ENCODE assay signal across 16 mouse cellular contexts in the genomic region with DNA sequence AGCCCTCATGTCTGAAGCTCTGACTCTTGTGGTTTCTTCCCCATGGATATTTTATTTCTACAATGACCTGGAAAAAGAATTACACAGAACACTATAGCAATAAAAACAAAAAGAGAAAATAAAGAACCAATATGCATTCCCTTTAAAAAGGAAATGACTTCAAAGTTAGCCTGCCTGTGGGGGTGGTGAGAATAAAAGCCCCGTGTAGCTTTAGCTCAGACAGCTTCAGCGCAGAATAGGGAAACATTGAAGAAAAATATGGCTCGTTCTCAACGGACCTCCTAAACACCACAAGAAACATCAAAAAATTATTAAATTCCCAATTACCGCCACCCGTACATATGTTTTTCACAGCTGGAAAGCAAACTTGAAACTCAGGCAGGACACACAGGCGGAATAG.
DNase-seq lines count a peak whose midpoint lies in the region; ATAC-seq lines count a peak whose summit lies in the region.
"Had no signal": no experiment of that assay in that cellular context is flagged by ENCODE, and none has a peak within 500 bp of the region (broad histone marks: within the 10 kb centered on the region; RNA-seq: fewer than 3 reads in every experiment).

No protein-coding gene starts in this region.

- peak overlapping the region; percentile 74; the same call in 1 of the 2 replicates for H3K27ac ChIP-seq in midbrain, embryonic 15.5 days
- H3K27ac ChIP-seq in midbrain, embryonic 13.5 days, result no peak overlapping the region
- peak overlapping the region; percentile 94 for H3K27ac ChIP-seq in forebrain, embryonic 16.5 days (ENCODE audit: low read length)
- H3K27ac ChIP-seq: embryonic facial prominence, embryonic 12.5 days; heart, adult 2 months; heart, embryonic 15.5 days had no signal

- H3K9ac ChIP-seq in midbrain, embryonic 15.5 days, result no peak overlapping the region
- no peak overlapping the region for H3K9ac ChIP-seq in midbrain, embryonic 13.5 days (replicated peaks)
- no peak overlapping the region for H3K9ac ChIP-seq in forebrain, embryonic 16.5 days (replicated peaks; ENCODE audit: low read depth, low read length)
- H3K9ac ChIP-seq: embryonic facial prominence, embryonic 12.5 days; heart, embryonic 15.5 days; hindbrain, embryonic 14.5 days had no signal

- no peaks in the 10 kb centered on the region for H3K27me3 ChIP-seq in midbrain, embryonic 15.5 days (replicated peaks)
- H3K27me3 ChIP-seq in midbrain, embryonic 13.5 days, result no peaks in the 10 kb centered on the region
- no peaks in the 10 kb centered on the region for H3K27me3 ChIP-seq in forebrain, embryonic 16.5 days (replicated peaks; ENCODE audit: control insufficient read depth, insufficient read depth, low read length)
- H3K27me3 ChIP-seq: embryonic facial prominence, embryonic 12.5 days; heart, embryonic 15.5 days had no signal

- H3K9me3 ChIP-seq in midbrain, embryonic 15.5 days, result no peaks in the 10 kb centered on the region
- H3K9me3 ChIP-seq in midbrain, embryonic 13.5 days, result no peaks in the 10 kb centered on the region
- H3K9me3 ChIP-seq in forebrain, embryonic 16.5 days (ENCODE audit: control insufficient read depth, low read length), result no peaks in the 10 kb centered on the region
- H3K9me3 ChIP-seq: embryonic facial prominence, embryonic 12.5 days; heart, embryonic 15.5 days had no signal

- no peak for DNase-seq in frontal cortex, postnatal 36 days (ENCODE audit: low spot score in 2 of 2)
- no peak for DNase-seq in yolk sac, embryonic 10.5 days (ENCODE audit: low spot score)
- DNase-seq: adrenal gland, adult 8-10 months; adrenal gland, postnatal 36 days; gastrocnemius, postnatal 14 days; heart, adult 2 months; heart, postnatal 14 days had no signal

- peaks cover 26% of the 10 kb centered on the region for H3K4me1 ChIP-seq in midbrain, embryonic 15.5 days
- peaks cover 19% of the 10 kb centered on the region for H3K4me1 ChIP-seq in midbrain, embryonic 13.5 days (replicated peaks)
- H3K4me1 ChIP-seq in forebrain, embryonic 16.5 days (replicated peaks; ENCODE audit: control insufficient read depth, insufficient read depth, low read length), result peaks cover 31% of the 10 kb centered on the region
- H3K4me1 ChIP-seq: embryonic facial prominence, embryonic 12.5 days; heart, embryonic 15.5 days had no signal

- H3K4me2 ChIP-seq in midbrain, embryonic 15.5 days, result no peak overlapping the region
- H3K4me2 ChIP-seq in midbrain, embryonic 13.5 days (replicated peaks), result no peak overlapping the region
- H3K4me2 ChIP-seq in forebrain, embryonic 16.5 days (ENCODE audit: low read length), result no peak overlapping the region
- H3K4me2 ChIP-seq: embryonic facial prominence, embryonic 12.5 days; heart, embryonic 11.5 days; heart, embryonic 15.5 days; hindbrain, embryonic 14.5 days had no signal

- 87% methylated on average over 7 of the region's 7 CpGs for WGBS in midbrain, embryonic 15.5 days
- 93% methylated on average over 7 of the region's 7 CpGs for WGBS in midbrain, embryonic 13.5 days
- WGBS in forebrain, embryonic 16.5 days, result 86% methylated on average over 7 of the region's 7 CpGs

- no peak overlapping the region for H3K4me3 ChIP-seq in midbrain, embryonic 15.5 days
- H3K4me3 ChIP-seq in midbrain, embryonic 13.5 days (replicated peaks), result no peak overlapping the region
- H3K4me3 ChIP-seq in forebrain, embryonic 16.5 days (replicated peaks; ENCODE audit: low read length), result no peak overlapping the region
- H3K4me3 ChIP-seq: embryonic facial prominence, embryonic 12.5 days; heart, adult 2 months; heart, embryonic 15.5 days had no signal

- no peaks in the 10 kb centered on the region for H3K36me3 ChIP-seq in midbrain, embryonic 15.5 days (replicated peaks)
- no peaks in the 10 kb centered on the region for H3K36me3 ChIP-seq in midbrain, embryonic 13.5 days
- no peaks in the 10 kb centered on the region for H3K36me3 ChIP-seq in forebrain, embryonic 16.5 days (ENCODE audit: control insufficient read depth, insufficient read depth)
- H3K36me3 ChIP-seq: embryonic facial prominence, embryonic 12.5 days; heart, embryonic 15.5 days had no signal

- 0 out of 2 replicates have a peak, but pooled peaks have one; percentile 18 for ATAC-seq in frontal cortex, adult (ENCODE audit: low TSS enrichment)
- no peak for ATAC-seq in midbrain, embryonic 15.5 days (replicated peaks)
- ATAC-seq in midbrain, embryonic 13.5 days, result no peak
- no peak for ATAC-seq in forebrain, embryonic 16.5 days
- ATAC-seq: intestine, postnatal 0 days had no signal
